Mouse (Mus musculus) C2C12 (cell line): ENCODE measurements at regions not wholly inside any gene's neighbourhood (a gene's known extent, or its start where the extent isn't known, plus 50 kb on each side); places are given as distances from the start of the nearest gene placed in this dataset.

Experiments
- H3K27me3 ChIP-seq: one replicate; pipeline ENCODE4 v1.6.1; 2011; ENCODE audit not compliant: control insufficient read depth, insufficient read depth, insufficient read length
- H3K36me3 ChIP-seq: one replicate; pipeline ENCODE4 v1.6.1; 2011; ENCODE audit not compliant: control insufficient read depth, insufficient read depth
- H3K4me3 ChIP-seq: one replicate; pipeline ENCODE4 v1.5.1; 2011; ENCODE audit warnings: mild to moderate bottlenecking, control low read depth; ENCODE audit not compliant: poor library complexity, insufficient read depth, severe bottlenecking
- H3K79me2 ChIP-seq: one replicate; pipeline ENCODE4 v1.6.1; 2011; ENCODE audit not compliant: control insufficient read depth, insufficient read depth
- H3K79me3 ChIP-seq: one replicate; pipeline ENCODE4 v1.6.1; 2011; ENCODE audit warnings: low read depth, control low read depth
- H3ac ChIP-seq: one replicate; pipeline ENCODE3; 2011; ENCODE audit warnings: low read depth; ENCODE audit not compliant: control insufficient read depth, insufficient read length
- CEBPB ChIP-seq: IDR thresholded peaks from one replicate; pipeline ENCODE4 v1.6.1; 2011; ENCODE audit warnings: low read depth, mild to moderate bottlenecking, control low read depth, moderate library complexity
- CTCF ChIP-seq: IDR thresholded peaks from one replicate; pipeline ENCODE4 v1.5.1; 2011; ENCODE audit not compliant: control insufficient read depth, insufficient read depth, insufficient read length
- FOSL1 ChIP-seq: IDR thresholded peaks from one replicate; pipeline ENCODE4 v1.8.0; 2011; ENCODE audit warnings: mild to moderate bottlenecking, low read length; ENCODE audit not compliant: poor library complexity, insufficient read depth, severe bottlenecking
- MAX ChIP-seq: IDR thresholded peaks from one replicate; pipeline ENCODE4 v1.6.1; 2011; ENCODE audit warnings: mild to moderate bottlenecking, control low read depth
- MYOD1 ChIP-seq: IDR thresholded peaks from one replicate; pipeline ENCODE4 v1.6.1; 2011; ENCODE audit warnings: low read depth; ENCODE audit not compliant: control insufficient read depth, insufficient read length
- MYOG ChIP-seq: IDR thresholded peaks from one replicate; pipeline ENCODE4 v1.6.1; 2011; ENCODE audit not compliant: control insufficient read depth, insufficient read length; ENCODE audit errors: extremely low read depth
- USF1 ChIP-seq: IDR thresholded peaks from one replicate; pipeline ENCODE4 v1.6.1; 2011; ENCODE audit warnings: low read depth, mild to moderate bottlenecking, control low read depth, moderate library complexity

DNA sequence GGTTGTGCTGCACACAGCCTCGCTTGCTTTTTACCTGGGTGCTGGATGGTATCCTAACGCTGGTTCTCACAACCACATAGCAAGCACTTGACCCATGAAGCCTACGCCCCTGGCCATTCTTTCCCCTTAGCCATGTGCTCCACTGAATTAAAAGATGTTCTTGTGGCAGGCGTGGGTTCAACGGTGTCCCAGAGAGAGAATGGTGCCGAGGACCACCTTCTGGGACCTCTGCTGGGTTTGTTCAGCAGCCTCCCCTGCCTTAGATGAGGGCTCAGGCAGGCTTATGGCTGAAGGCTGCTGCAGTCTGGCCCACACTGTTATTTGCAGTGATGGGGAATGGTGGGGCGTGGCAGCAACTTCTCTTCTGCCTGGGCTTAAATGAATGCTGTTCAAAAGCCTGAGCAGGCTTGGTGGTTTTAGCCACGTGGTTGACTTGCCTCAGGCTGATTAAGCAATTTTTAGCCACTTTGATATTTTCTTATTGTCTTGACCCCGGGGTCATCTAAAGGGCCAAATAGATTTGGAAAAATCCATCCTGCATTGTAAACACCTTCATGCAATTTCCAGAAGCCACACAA, 119.5 kb upstream of the Tbca start:
- Histone ChIP-seq H3K4me3 (no peak overlapping the region), H3K79me2 (no peaks in the 10 kb centered on the region), H3K36me3 (no peaks in the 10 kb centered on the region), H3K27me3 (peaks cover 42% of the 10 kb centered on the region), H3K79me3 (no peaks in the 10 kb centered on the region), H3ac (no peak overlapping the region)
- TF ChIP-seq MAX: no peak
- no peak for TF ChIP-seq CTCF
- no peak for TF ChIP-seq USF1
- TF ChIP-seq FOSL1: no peak
- no peak for TF ChIP-seq MYOG
- TF ChIP-seq MYOD1: no peak
- TF ChIP-seq CEBPB: no peak

DNA sequence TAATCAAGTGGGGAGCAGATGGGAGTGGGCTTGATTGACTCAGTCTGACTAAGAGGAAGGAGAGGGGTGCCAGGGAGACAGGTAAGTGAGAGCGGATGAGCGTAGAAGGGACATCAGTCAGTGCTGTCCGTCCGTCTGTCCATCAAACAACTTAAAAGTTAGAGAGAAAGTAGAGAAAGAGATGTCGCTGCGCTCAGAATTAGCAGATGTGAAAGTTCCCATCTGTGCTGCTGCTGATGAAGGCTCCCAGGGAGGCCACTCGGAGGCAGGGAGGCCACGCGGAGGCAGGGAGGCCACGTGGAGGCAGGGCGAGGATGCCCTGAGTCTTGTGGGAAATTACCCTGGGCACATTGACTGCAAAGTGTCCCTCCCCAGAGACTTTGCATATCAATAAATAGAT, 118.4 kb upstream of the Tbca start:
- Histone ChIP-seq H3K27me3 (peaks cover 39% of the 10 kb centered on the region), H3K79me2 (no peaks in the 10 kb centered on the region), H3K36me3 (no peaks in the 10 kb centered on the region), H3ac (no peak overlapping the region), H3K4me3 (no peak overlapping the region), H3K79me3 (no peaks in the 10 kb centered on the region)
- no peak for TF ChIP-seq MYOG
- TF ChIP-seq MAX: no peak
- TF ChIP-seq CTCF: no peak
- TF ChIP-seq USF1: no peak
- no peak for TF ChIP-seq CEBPB
- TF ChIP-seq MYOD1: no peak
- TF ChIP-seq FOSL1: no peak

DNA sequence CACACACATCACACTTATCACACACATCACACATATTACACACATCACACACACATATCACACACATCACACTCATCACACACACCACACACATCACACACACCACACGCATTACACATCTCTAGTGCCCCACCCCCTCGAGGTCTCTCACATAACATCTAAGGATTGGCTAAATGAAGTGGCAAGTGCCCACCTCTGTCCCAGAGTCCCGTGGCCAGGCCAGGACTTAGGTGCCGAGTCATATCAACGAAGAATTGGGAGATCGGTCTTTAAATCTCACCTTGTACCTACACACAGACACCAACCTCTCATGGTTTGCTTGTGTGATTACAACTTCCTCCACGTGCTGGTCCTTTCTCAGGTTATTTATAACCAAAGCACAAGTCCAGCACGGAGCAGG, 117.7 kb upstream of the Tbca start:
- Histone ChIP-seq H3K27me3 (peaks cover 42% of the 10 kb centered on the region), H3K36me3 (no peaks in the 10 kb centered on the region), H3ac (no peak overlapping the region), H3K4me3 (no peak overlapping the region), H3K79me2 (no peaks in the 10 kb centered on the region), H3K79me3 (no peaks in the 10 kb centered on the region)
- TF ChIP-seq CTCF (no peak), MYOG (no peak), FOSL1 (no peak), MAX (no peak), USF1 (no peak), MYOD1 (no peak), CEBPB (no peak)

DNA sequence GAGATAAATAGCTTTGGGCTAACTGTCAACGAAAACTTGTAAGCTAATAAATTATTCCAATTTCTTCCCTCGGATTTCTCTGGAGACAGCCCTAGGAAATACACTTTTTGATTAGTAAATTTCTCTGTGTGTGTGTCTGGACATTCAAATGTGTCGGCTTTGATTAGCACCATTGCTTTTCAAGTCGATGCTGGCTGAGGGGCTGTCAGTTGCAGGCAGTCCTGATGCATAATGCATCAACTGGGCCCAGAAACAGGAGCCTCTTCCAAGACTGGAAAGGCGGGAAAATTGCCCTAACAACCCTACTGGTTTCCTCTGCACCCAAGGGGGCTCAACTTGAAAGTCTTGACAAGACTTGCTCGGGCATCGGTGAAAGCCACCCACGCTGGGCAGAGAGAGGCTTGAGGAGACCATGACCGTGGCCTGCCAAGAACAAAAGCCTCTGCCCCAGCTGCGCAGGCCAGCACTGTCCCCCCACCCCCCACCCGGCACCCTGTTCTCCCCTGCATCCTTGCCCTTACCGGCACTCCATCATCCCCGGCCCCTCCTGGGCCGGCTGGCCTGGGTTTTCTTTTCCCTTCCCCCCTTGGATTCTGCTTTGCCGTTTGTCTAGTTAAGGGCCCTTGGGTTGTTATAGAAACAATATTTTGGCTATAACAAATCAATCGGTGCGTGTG, 108.1 kb upstream of the Tbca start:
- no peaks in the 10 kb centered on the region for H3K79me3 ChIP-seq
- peaks cover 25% of the 10 kb centered on the region for H3K27me3 ChIP-seq
- TF ChIP-seq USF1 (no peak), CTCF (no peak), CEBPB (no peak), MYOD1 (no peak), MYOG (no peak), MAX (no peak), FOSL1 (no peak)
- H3K79me2 ChIP-seq: no peaks in the 10 kb centered on the region
- no peak overlapping the region for H3K4me3 ChIP-seq
- H3ac ChIP-seq: no peak overlapping the region
- no peaks in the 10 kb centered on the region for H3K36me3 ChIP-seq

DNA sequence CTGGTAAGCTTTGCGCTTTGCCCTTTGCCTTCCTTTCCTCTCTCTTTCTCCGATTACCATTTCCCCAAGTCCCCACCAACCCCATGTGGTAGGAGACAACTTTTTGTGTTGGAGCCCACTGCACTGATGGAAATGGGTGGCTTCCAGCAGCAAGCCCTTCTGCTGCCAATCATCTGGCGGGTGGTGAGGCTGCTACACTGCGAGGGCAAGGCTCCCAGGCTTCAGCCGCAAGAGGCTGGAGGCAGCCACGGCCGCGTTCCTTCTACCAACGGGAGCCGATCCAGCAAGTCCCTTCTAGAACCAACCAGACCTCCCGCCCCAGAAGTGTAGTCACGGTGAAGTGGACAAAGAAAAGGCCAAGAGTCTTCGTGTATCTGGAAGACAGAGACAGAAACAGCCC, 107.1 kb upstream of the Tbca start:
- Histone ChIP-seq H3K27me3 (peaks cover 33% of the 10 kb centered on the region), H3K79me2 (no peaks in the 10 kb centered on the region), H3K4me3 (no peak overlapping the region), H3K79me3 (no peaks in the 10 kb centered on the region), H3ac (no peak overlapping the region), H3K36me3 (no peaks in the 10 kb centered on the region)
- TF ChIP-seq MAX: no peak
- no peak for TF ChIP-seq MYOG
- TF ChIP-seq MYOD1: no peak
- no peak for TF ChIP-seq USF1

DNA sequence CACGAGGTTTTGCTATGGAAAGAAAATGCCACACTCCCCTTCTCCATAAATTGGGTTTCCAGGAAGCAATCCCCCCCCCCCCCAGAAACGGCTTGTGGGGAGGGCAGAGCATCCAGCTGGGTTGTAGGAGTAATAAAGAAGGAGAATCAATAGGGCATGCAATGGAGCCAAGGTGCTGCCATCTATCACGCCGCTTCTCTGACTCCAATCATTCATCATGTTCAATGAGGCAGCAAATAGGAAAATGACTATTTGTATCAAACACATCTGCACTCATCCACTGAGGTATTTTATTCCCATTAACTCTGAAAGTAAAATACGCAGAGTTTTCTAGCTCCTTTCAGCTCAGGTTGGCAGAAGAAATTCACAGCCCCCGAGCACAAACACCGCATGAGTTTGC, 103.5 kb upstream of the Tbca start:
- H3K36me3 ChIP-seq: no peaks in the 10 kb centered on the region
- TF ChIP-seq MYOD1 (no peak), MAX (no peak)
- peaks cover 46% of the 10 kb centered on the region for H3K27me3 ChIP-seq

More for the DNA sequence above, 103.5 kb upstream of the Tbca start:
- Histone ChIP-seq H3ac (no peak overlapping the region), H3K79me2 (no peaks in the 10 kb centered on the region), H3K4me3 (no peak overlapping the region), H3K79me3 (no peaks in the 10 kb centered on the region)
